Mouse (Mus musculus) stomach, postnatal 0 days (tissue): Measurements from ENCODE around the gene Hs3st3b1.

Source experiments
- CTCF ChIP-seq: IDR thresholded peaks from 2 replicates; pipeline ENCODE4 v1.5.1; 2016; ENCODE audit warnings: antibody characterized with exemption, low read depth, mild to moderate bottlenecking, moderate library complexity
- EP300 ChIP-seq: optimal IDR thresholded peaks from 2 replicates; pipeline ENCODE3; 2016; ENCODE audit warnings: antibody characterized with exemption

GRCm38 (mm10) chr11:63951831-63952631 lies 29.9 kb upstream of the Hs3st3b1 start:
- no peak for TF ChIP-seq CTCF
- TF ChIP-seq EP300 = no peak
